Mouse (Mus musculus) ES-E14 (cell line): ENCODE data around the gene Gle1. TPM values are rescaled to one million over a fixed set of nuclear protein-coding genes. Genes with fewer than 3 reads are reported as not detected.

Source experiments
- DNase-seq: peaks from one replicate; pipeline ENCODE4 v3.0.0-alpha.2; 2013; ENCODE audit warnings: low read depth, low spot score
- H3K27ac ChIP-seq: 2 replicates; pipeline ENCODE4 v1.5.1; 2012; ENCODE audit warnings: low read depth, mild to moderate bottlenecking, low read length, moderate library complexity, mixed read lengths; ENCODE audit not compliant: poor library complexity, insufficient read depth, severe bottlenecking
- H3K36me3 ChIP-seq: 2 replicates; pipeline ENCODE4 v1.6.1; 2012; ENCODE audit warnings: mild to moderate bottlenecking, low read length, moderate library complexity, mixed read lengths; ENCODE audit not compliant: control insufficient read depth, poor library complexity, insufficient read depth, severe bottlenecking
- H3K4me1 ChIP-seq, 2 experiments: fragments of 150-350 bp in 1 of 2; sonication (generic) in 1 of 2; 2 replicates each; pipeline ENCODE4 v1.6.1; 2012; ENCODE audit warnings: low read length in 2 of 2, mild to moderate bottlenecking in 1 of 2, mixed read lengths in 1 of 2; ENCODE audit not compliant: control insufficient read depth in 2 of 2, insufficient read depth in 2 of 2, poor library complexity in 1 of 2
- H3K4me3 ChIP-seq, 2 experiments: fragments of 150-350 bp in 1 of 2; sonication (generic) in 1 of 2; 2 replicates each; pipeline ENCODE4 v1.5.1; 2012; ENCODE audit warnings: low read length in 2 of 2, low read depth in 1 of 2, mild to moderate bottlenecking in 1 of 2, mixed read lengths in 1 of 2; ENCODE audit not compliant: insufficient read depth in 1 of 2, poor library complexity in 1 of 2, severe bottlenecking in 1 of 2
- H3K9ac ChIP-seq: 2 replicates; pipeline ENCODE4 v1.6.1; 2012; ENCODE audit warnings: low read depth, mild to moderate bottlenecking, low read length, mixed read lengths; ENCODE audit not compliant: poor library complexity, insufficient read depth, severe bottlenecking
- H3K9me3 ChIP-seq: fragments of 150-350 bp; sonication (generic); 2 replicates; pipeline ENCODE4 v1.6.1; 2012; ENCODE audit warnings: low read depth, mild to moderate bottlenecking, low read length; ENCODE audit not compliant: control insufficient read depth, insufficient read depth
- CHD2 ChIP-seq: IDR thresholded peaks from 2 replicates; pipeline ENCODE4 v1.6.1; 2014; ENCODE audit warnings: mild to moderate bottlenecking, low read depth, low read length, inconsistent platforms
- HCFC1 ChIP-seq: IDR thresholded peaks from 2 replicates; pipeline ENCODE4 v1.6.1; 2012; ENCODE audit warnings: low read length, inconsistent platforms, borderline replicate concordance; ENCODE audit not compliant: insufficient read depth
- MAFK ChIP-seq: IDR thresholded peaks from 2 replicates; pipeline ENCODE4 v1.6.1; 2014; ENCODE audit warnings: mild to moderate bottlenecking, low read depth, low read length, inconsistent platforms; ENCODE audit not compliant: insufficient read depth
- ZC3H11A ChIP-seq: IDR thresholded peaks from 2 replicates; pipeline ENCODE4 v1.6.1; 2012; ENCODE audit warnings: low read depth, mild to moderate bottlenecking, inconsistent platforms, low read length, borderline replicate concordance
- ZNF384 ChIP-seq: IDR thresholded peaks from 2 replicates; pipeline ENCODE4 v1.6.1; 2012; ENCODE audit warnings: low read depth, low read length, inconsistent platforms
- in situ Hi-C, 2 experiments: fragments of 600-800 bp; cut with MboI; formaldehyde crosslinking; loops; one replicate each; pipeline ENCODE4 v1.15.1; 2025; ENCODE audit warnings: low sequenced_read_pairs in 2 of 2, inconsistent platforms in 1 of 2; ENCODE audit not compliant: unreplicated experiment in 2 of 2
- total RNA-seq: library from RNA; depleted of rRNA; stranded (reverse); fragments of 300-350 nt; gene quantifications from 2 replicates; pipeline ENCODE4 v1.2.3, GENCODE M21; 2012

The Gle1 gene
- total RNA-seq, 1 experiment, result 64.8 TPM

DNA sequence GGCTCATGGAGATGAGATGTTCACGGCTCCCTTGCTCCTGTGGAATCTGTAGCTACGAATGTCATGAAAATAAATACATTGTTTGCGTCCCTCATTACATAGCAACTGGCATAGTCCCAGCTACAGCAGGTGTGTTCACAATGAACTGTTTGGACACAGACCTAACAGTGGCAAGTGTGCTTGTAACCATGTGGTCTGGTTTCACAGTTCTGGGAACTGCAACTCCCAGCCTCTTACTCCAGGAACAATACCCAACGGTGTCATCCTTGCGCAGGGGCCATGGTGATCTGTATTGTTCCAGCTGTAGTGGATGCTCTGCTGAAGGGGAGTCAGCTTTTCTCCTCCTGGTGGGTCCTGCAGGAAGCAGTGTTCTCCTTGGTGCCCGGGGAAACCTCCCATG lies 4.0 kb upstream of the Gle1 start:
- Histone ChIP-seq H3K36me3 (peaks cover 29% of the 10 kb centered on the region), H3K9me3 (no peaks in the 10 kb centered on the region)
- in situ Hi-C loops, result no loop called here

GRCm38 (mm10) chr2:29940073-29940472 lies 4.8 kb downstream of the Gle1 start:
- Histone ChIP-seq H3K9ac (no peak overlapping the region), H3K4me1 (no peaks in the 10 kb centered on the region; a peak in 1 of 4 replicates), H3K9me3 (no peaks in the 10 kb centered on the region), H3K36me3 (peaks cover 44% of the 10 kb centered on the region), H3K27ac (no peak overlapping the region), H3K4me3 (no peak overlapping the region)
- in situ Hi-C loops, result no loop called here
- no peak for DNase-seq
- TF ChIP-seq CHD2 (no peak), ZNF384 (no peak), MAFK (no peak), HCFC1 (no peak), ZC3H11A (no peak)

More for the DNA sequence above, 4.0 kb upstream of the Gle1 start:
- no peak for DNase-seq
- TF ChIP-seq CHD2, result no peak
- TF ChIP-seq HCFC1, result no peak
- no peak for TF ChIP-seq MAFK
- TF ChIP-seq ZNF384, result no peak
- TF ChIP-seq ZC3H11A, result no peak
- Histone ChIP-seq H3K4me1 (no peaks in the 10 kb centered on the region; a peak in 1 of 4 replicates), H3K9ac (no peak overlapping the region), H3K27ac (no peak overlapping the region), H3K4me3 (no peak overlapping the region)

DNA sequence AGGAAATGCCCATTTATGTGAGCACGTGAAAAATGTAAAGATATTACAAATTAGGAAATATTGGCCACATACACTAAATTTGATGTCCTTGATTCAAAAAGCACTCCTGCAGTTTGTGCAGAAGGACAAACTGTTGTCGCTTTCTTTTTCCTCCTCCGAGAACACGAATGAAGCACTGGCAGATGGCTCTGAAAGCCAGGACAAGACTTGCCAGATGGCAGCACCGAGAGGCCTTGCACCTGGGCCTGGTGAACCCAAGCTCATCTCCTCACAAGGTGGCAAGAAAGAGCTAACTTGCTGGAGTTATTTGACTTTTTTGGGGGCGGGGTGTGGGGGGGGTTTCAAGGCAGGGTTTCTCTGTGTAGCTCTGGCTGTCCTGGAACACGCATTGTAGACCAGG lies 5.6 kb downstream of the Gle1 start:
- Histone ChIP-seq H3K4me1 (no peaks in the 10 kb centered on the region; a peak in 1 of 4 replicates), H3K9me3 (no peaks in the 10 kb centered on the region), H3K9ac (no peak overlapping the region), H3K27ac (no peak overlapping the region), H3K36me3 (peaks cover 49% of the 10 kb centered on the region), H3K4me3 (no peak overlapping the region)
- no peak for DNase-seq
- TF ChIP-seq ZNF384 (no peak), MAFK (no peak), HCFC1 (no peak), ZC3H11A (no peak), CHD2 (no peak)
- in situ Hi-C loops, result no loop called here

GRCm38 (mm10) chr2:29944723-29945122 lies 9.5 kb downstream of the Gle1 start:
- Histone ChIP-seq H3K36me3 (peaks cover 53% of the 10 kb centered on the region), H3K4me3 (no peak overlapping the region), H3K27ac (peak overlapping the region; percentile 64), H3K9me3 (no peaks in the 10 kb centered on the region), H3K9ac (no peak overlapping the region), H3K4me1 (no peaks in the 10 kb centered on the region)
- TF ChIP-seq ZNF384 (peak; percentile 97), MAFK (no peak)
- peak; percentile 39 for DNase-seq
- in situ Hi-C loops, result no loop called here

GRCm38 (mm10) chr2:29948896-29949295 lies 13.7 kb downstream of the Gle1 start:
- Histone ChIP-seq H3K4me3 (no peak overlapping the region), H3K27ac (no peak overlapping the region), H3K36me3 (peaks cover 39% of the 10 kb centered on the region), H3K4me1 (no peaks in the 10 kb centered on the region), H3K9ac (no peak overlapping the region), H3K9me3 (no peaks in the 10 kb centered on the region)
- in situ Hi-C loops, result no loop called here
- TF ChIP-seq MAFK (no peak), ZNF384 (no peak), CHD2 (no peak), ZC3H11A (no peak), HCFC1 (no peak)
- no peak for DNase-seq
